Mouse (Mus musculus): Measurements from ENCODE around the gene Gm10031.
"Not testable (repeated sequence)": the region's sequence is repeated elsewhere in the genome, so short reads cannot be mapped to it uniquely, and the experiment has no call there.

Gene Gm10031

GRCm38 (mm10) chr1:156523842-156524241, at the start of gene Gm10031:
Gm10031 (plus strand) TSS chr1:156524012.
- in situ Hi-C loops (cut with MboI) = not testable (repeated sequence)

GRCm38 (mm10) chr1:156474854-156475253, 49.0 kb upstream of the Gm10031 start:
- in situ Hi-C loops (cut with MboI) = no loop called here

- in situ Hi-C loops (cut with MboI) = no loop called here
These were observed 47.8 kb upstream of the Gm10031 start for GRCm38 (mm10) chr1:156476016-156476415.

GRCm38 (mm10) chr1:156476535-156476934, 47.3 kb upstream of the Gm10031 start:
- in situ Hi-C loops (cut with MboI) = no loop called here

- in situ Hi-C loops (cut with MboI) = no loop called here
These were observed 42.0 kb upstream of the Gm10031 start for GRCm38 (mm10) chr1:156481826-156482225.

GRCm38 (mm10) chr1:156487498-156487897, 36.3 kb upstream of the Gm10031 start:
- in situ Hi-C loops (cut with MboI) = no loop called here

GRCm38 (mm10) chr1:156488031-156488430, 35.8 kb upstream of the Gm10031 start:
- in situ Hi-C loops (cut with MboI) = no loop called here

- in situ Hi-C loops (cut with MboI) = no loop called here
These were observed 32.5 kb upstream of the Gm10031 start for GRCm38 (mm10) chr1:156491226-156491796.

- in situ Hi-C loops (cut with MboI) = no loop called here
These were observed 28.8 kb upstream of the Gm10031 start for GRCm38 (mm10) chr1:156495025-156495424.

- in situ Hi-C loops (cut with MboI) = no loop called here
These were observed 26.9 kb upstream of the Gm10031 start for GRCm38 (mm10) chr1:156496910-156497309.

GRCm38 (mm10) chr1:156504945-156505523, 18.8 kb upstream of the Gm10031 start:
- in situ Hi-C loops (cut with MboI) = no loop called here

GRCm38 (mm10) chr1:156505901-156506300, 17.9 kb upstream of the Gm10031 start:
- in situ Hi-C loops (cut with MboI) = no loop called here

- in situ Hi-C loops (cut with MboI) = no loop called here
These were observed 16.1 kb upstream of the Gm10031 start for GRCm38 (mm10) chr1:156507753-156508152.

- in situ Hi-C loops (cut with MboI) = no loop called here
These were observed 3.6 kb upstream of the Gm10031 start for GRCm38 (mm10) chr1:156520136-156520780.

GRCm38 (mm10) chr1:156521796-156522517, 1.9 kb upstream of the Gm10031 start:
- in situ Hi-C loops (cut with MboI) = no loop called here

- in situ Hi-C loops (cut with MboI) = not testable (repeated sequence)
These were observed 8.8 kb downstream of the Gm10031 start for GRCm38 (mm10) chr1:156532476-156533175.

- in situ Hi-C loops (cut with MboI) = no loop called here
These were observed 9.7 kb downstream of the Gm10031 start for GRCm38 (mm10) chr1:156533483-156533882.

GRCm38 (mm10) chr1:156533911-156534310, 10.1 kb downstream of the Gm10031 start:
- in situ Hi-C loops (cut with MboI) = no loop called here

- in situ Hi-C loops (cut with MboI) = no loop called here
These were observed 13.2 kb downstream of the Gm10031 start for GRCm38 (mm10) chr1:156537031-156537430.

GRCm38 (mm10) chr1:156537701-156538100, 13.9 kb downstream of the Gm10031 start:
- in situ Hi-C loops (cut with MboI) = no loop called here

- in situ Hi-C loops (cut with MboI) = no loop called here
These were observed 14.6 kb downstream of the Gm10031 start for GRCm38 (mm10) chr1:156538382-156538781.

Data from mature B cell (primary cell).